Mouse (Mus musculus) erythroblast, embryonic 14.5 days (primary cell): ENCODE data around the gene Scd2.

Experiments
- GATA1 ChIP-seq: IDR thresholded peaks from 2 replicates; pipeline ENCODE4 v1.6.1; 2012; ENCODE audit warnings: low read length, inconsistent platforms, mixed read lengths
- TAL1 ChIP-seq: IDR thresholded peaks from 3 replicates; pipeline ENCODE4 v1.6.1; 2012; ENCODE audit warnings: low read length, inconsistent platforms, mixed read lengths

DNA sequence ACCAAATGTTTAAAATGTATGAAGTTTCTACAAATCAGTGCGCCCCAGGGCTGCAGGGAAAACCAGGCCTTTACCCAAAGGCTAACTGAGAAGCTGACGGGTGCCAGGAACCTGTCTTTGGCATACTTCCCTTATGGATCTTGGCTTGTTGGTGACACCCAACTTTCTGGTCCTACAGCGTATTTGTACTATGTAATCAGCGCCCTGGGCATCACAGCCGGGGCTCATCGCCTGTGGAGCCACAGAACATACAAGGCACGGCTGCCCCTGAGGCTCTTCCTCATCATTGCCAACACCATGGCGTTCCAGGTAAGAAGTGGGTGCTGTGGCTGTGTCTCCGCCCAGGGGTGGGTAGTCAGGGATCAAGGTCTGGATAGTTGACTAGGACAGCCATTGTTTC, 4.4 kb downstream of the Scd2 start:
- TF ChIP-seq GATA1 (no peak), TAL1 (no peak)
